Mouse (Mus musculus) ovary, postnatal 10 days (tissue): ENCODE measurements around the gene Rad51c.
"Not testable (repeated sequence)": the region's sequence is repeated elsewhere in the genome, so short reads cannot be mapped to it uniquely, and the experiment has no call there.

Experiments
- DNase-seq: peaks from one replicate; pipeline ENCODE4 v3.0.0; 2022; ENCODE audit warnings: low spot score

The Rad51c gene

GRCm38 (mm10) chr11:87404876-87405275 lies at the start of gene Rad51c, which contains the start of gene Tex14:
Gene Rad51c (minus strand): TSS chr11:87404954.
Gene Tex14 (plus strand): TSS chr11:87405065.
- no peak for DNase-seq

GRCm38 (mm10) chr11:87454035-87454690 lies 49.4 kb upstream of the Rad51c start:
- no peak for DNase-seq

- no peak for DNase-seq
Observed at GRCm38 (mm10) chr11:87453216-87454034, 48.7 kb upstream of the Rad51c start.

- not testable (repeated sequence) for DNase-seq
Observed at GRCm38 (mm10) chr11:87452779-87453178, 48.0 kb upstream of the Rad51c start.

GRCm38 (mm10) chr11:87449847-87450246 lies 45.1 kb upstream of the Rad51c start:
- DNase-seq: not testable (repeated sequence)

- no peak for DNase-seq
Observed at GRCm38 (mm10) chr11:87449200-87449547, 44.4 kb upstream of the Rad51c start.

GRCm38 (mm10) chr11:87448476-87449199 lies 43.9 kb upstream of the Rad51c start:
- DNase-seq: not testable (repeated sequence)

GRCm38 (mm10) chr11:87448081-87448475 lies 43.3 kb upstream of the Rad51c start:
- peak; percentile 82 for DNase-seq

GRCm38 (mm10) chr11:87447429-87447828 lies 42.7 kb upstream of the Rad51c start:
- no peak for DNase-seq

- DNase-seq: no peak
Observed at GRCm38 (mm10) chr11:87446159-87446558, 41.4 kb upstream of the Rad51c start.

GRCm38 (mm10) chr11:87445593-87445992 lies 40.8 kb upstream of the Rad51c start:
- DNase-seq: not testable (repeated sequence)

- no peak for DNase-seq
Observed at GRCm38 (mm10) chr11:87444735-87445428, 40.1 kb upstream of the Rad51c start.

GRCm38 (mm10) chr11:87444056-87444455 lies 39.3 kb upstream of the Rad51c start:
- not testable (repeated sequence) for DNase-seq

GRCm38 (mm10) chr11:87443373-87443883 lies 38.7 kb upstream of the Rad51c start:
- no peak for DNase-seq

- DNase-seq: peak; percentile 52
Observed at GRCm38 (mm10) chr11:87442643-87443372, 38.1 kb upstream of the Rad51c start.

GRCm38 (mm10) chr11:87439796-87440420 lies 35.2 kb upstream of the Rad51c start:
- no peak for DNase-seq

- DNase-seq: no peak
Observed at GRCm38 (mm10) chr11:87436326-87437232, 31.8 kb upstream of the Rad51c start.

GRCm38 (mm10) chr11:87435107-87435506 lies 30.4 kb upstream of the Rad51c start:
- DNase-seq: not testable (repeated sequence)

GRCm38 (mm10) chr11:87432933-87433669 lies 28.3 kb upstream of the Rad51c start:
- no peak for DNase-seq
